Mouse (Mus musculus): ENCODE measurements at regions not wholly inside any gene's neighbourhood (a gene's known extent, or its start where the extent isn't known, plus 50 kb on each side); places are given as distances from the start of the nearest gene placed in this dataset.

GRCm38 (mm10) chr9:94238565-94238964 is 299.3 kb downstream of the 1190002N15Rik start:
- no peak for TF ChIP-seq MAX (IDR thresholded peaks at IDR 0.05; ENCODE audit: low read depth)
- no peak for TF ChIP-seq POLR2A (IDR thresholded peaks at IDR 0.05; ENCODE audit: insufficient read length, low read depth)
- no peak for TF ChIP-seq USF1 (IDR thresholded peaks at IDR 0.05; ENCODE audit: low read depth)
- no peak for TF ChIP-seq POLR2AphosphoS2 (IDR thresholded peaks at IDR 0.05; ENCODE audit: insufficient read length, low read depth)
- no peak for TF ChIP-seq TCF12 (IDR thresholded peaks at IDR 0.05; ENCODE audit: insufficient read depth, poor library complexity, severe bottlenecking)
- no peak for TF ChIP-seq TCF3 (IDR thresholded peaks at IDR 0.05; ENCODE audit: insufficient read length, low read depth)
- TF ChIP-seq E2F4 (IDR thresholded peaks at IDR 0.05; ENCODE audit: insufficient read depth): no peak
- TF ChIP-seq MYOD1 (IDR thresholded peaks at IDR 0.05; ENCODE audit: control insufficient read depth in 1 of 3, insufficient read length in 2 of 3, low read depth in 2 of 3): no peak
- no peak for TF ChIP-seq REST (IDR thresholded peaks at IDR 0.05; ENCODE audit: insufficient read depth, insufficient read length)
